Mouse (Mus musculus) midbrain, embryonic 16.5 days (tissue): ENCODE data around the gene Zfp983. TPM values are rescaled to one million over a fixed set of nuclear protein-coding genes. Genes with fewer than 3 reads are reported as not detected.
"Not testable (repeated sequence)": the region's sequence is repeated elsewhere in the genome, so short reads cannot be mapped to it uniquely, and the experiment has no call there.

Experiments
- ATAC-seq: fragments of 200-750 bp; cut with Nextera tagmentation; 2 replicates; pipeline ENCODE4 v1.8.0; 2017; ENCODE audit warnings: moderate TSS enrichment
- H3K27ac ChIP-seq: fragments of 300-500 bp; sonication (generic); 2 replicates; pipeline ENCODE4 v1.5.1; 2014; ENCODE audit warnings: mild to moderate bottlenecking, low read length, mixed read lengths
- H3K27me3 ChIP-seq: fragments of 300-500 bp; sonication (generic); 2 replicates; pipeline ENCODE4 v1.6.1; 2014; ENCODE audit warnings: low read depth, low read length, mixed read lengths; ENCODE audit not compliant: control insufficient read depth, insufficient read depth
- H3K36me3 ChIP-seq: fragments of 300-500 bp; sonication (generic); 2 replicates; pipeline ENCODE4 v1.6.1; 2014; ENCODE audit warnings: mild to moderate bottlenecking, low read length, moderate library complexity, mixed read lengths; ENCODE audit not compliant: control insufficient read depth, insufficient read depth
- H3K4me1 ChIP-seq: fragments of 300-500 bp; sonication (generic); 2 replicates; pipeline ENCODE4 v1.6.1; 2014; ENCODE audit warnings: mild to moderate bottlenecking, low read length, mixed read lengths; ENCODE audit not compliant: control insufficient read depth, insufficient read depth
- H3K4me2 ChIP-seq: fragments of 300-500 bp; sonication (generic); 2 replicates; pipeline ENCODE4 v1.6.1; 2014; ENCODE audit warnings: mild to moderate bottlenecking, low read length, mixed read lengths
- H3K4me3 ChIP-seq: fragments of 300-500 bp; sonication (generic); 2 replicates; pipeline ENCODE4 v1.5.1; 2014; ENCODE audit warnings: low read depth, mild to moderate bottlenecking, low read length, moderate library complexity, mixed read lengths
- H3K9ac ChIP-seq: fragments of 300-500 bp; sonication (generic); 2 replicates; pipeline ENCODE4 v1.6.1; 2014; ENCODE audit warnings: low read depth, low read length, mixed read lengths
- H3K9me3 ChIP-seq: fragments of 300-500 bp; sonication (generic); replicated peaks from 2 replicates; pipeline ENCODE4 v1.6.1; 2014; ENCODE audit warnings: mild to moderate bottlenecking, low read length, mixed read lengths; ENCODE audit not compliant: control insufficient read depth, poor library complexity, severe bottlenecking
- WGBS: fragments of 180-500 bp; shearing (Covaris S2); extraction: QIAGEN DNeasy Blood & Tissue Kit; methylation state at CpG from one replicate; pipeline ENCODE4 v1.1.7; 2014; 5-methylcytosine and 5-hydroxymethylcytosine counted together
- polyA plus RNA-seq: library from polyadenylated mRNA; unstranded; fragments of >200 nt; fragmentation: Nextera tagmentation; extraction: Ambion mirVana; gene quantifications from 2 replicates; pipeline ENCODE4 v1.2.1, GENCODE M21; 2015

The Zfp983 gene
- 13.0 and 14.6 TPM in 2 replicates for polyA plus RNA-seq

DNA sequence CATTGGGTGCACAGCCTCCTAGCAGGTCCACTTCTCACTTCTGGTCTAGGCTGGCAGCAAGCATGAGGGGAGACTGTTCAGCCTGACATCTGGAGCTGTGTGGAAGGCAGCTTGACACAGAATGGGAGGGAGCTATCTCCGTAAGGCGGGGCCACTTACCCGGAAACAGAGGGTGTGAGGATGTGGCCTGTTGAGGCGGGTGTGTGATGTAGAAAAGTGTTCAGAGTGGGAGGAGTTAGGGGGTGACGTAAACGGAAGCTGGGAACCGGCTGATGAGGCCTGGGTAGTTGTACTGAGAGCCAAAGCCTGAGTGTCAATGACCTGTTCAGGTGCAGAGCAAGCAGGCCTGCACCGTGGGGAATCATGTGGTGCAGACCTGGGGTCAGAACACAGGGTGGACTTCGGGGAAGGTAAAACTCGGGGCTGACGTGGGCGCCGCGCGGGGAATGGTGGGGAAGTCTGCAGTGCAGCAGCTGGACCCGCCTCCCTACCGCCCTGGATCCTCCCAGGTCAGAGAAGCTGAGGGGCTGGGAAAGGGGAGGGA lies at the start of gene Zfp983:
TSS of gene Zfp983 (plus strand) at position 261 of the 544 bp plus-strand sequence.
- peak within 1 kb of the TSS; percentile 47 for H3K4me3 ChIP-seq
- H3K4me1 ChIP-seq, H3K27me3 ChIP-seq, H3K9me3 ChIP-seq, H3K36me3 ChIP-seq: not testable (repeated sequence)
- H3K4me2 ChIP-seq = peak within 1 kb of the TSS; percentile 58
- under 1% methylated on average over 17 of the region's 17 CpGs for WGBS
- ATAC-seq = peak; percentile 99
- H3K27ac ChIP-seq = peak within 1 kb of the TSS; percentile 82
- peak within 1 kb of the TSS; percentile 58 for H3K9ac ChIP-seq

DNA sequence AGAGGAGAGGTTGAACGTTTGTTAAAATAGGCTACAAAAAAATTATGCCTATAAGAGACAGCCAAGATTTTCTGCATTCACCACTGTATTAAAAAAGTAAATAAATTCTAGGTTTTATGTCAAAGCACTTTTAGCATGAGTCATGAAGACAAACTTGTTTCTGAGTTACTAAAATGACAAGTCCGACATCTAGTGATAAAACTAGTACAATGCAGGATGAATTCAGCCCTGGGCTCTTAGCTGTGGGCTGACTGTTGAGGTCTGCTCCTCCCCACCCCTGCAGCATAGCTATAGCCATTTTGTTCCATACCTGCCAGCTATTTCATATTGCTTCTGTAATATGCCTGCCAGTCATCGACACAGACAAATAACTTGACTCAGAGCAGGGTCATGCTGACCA lies 34.1 kb upstream of the Zfp983 start:
- no peaks in the 10 kb centered on the region for H3K27me3 ChIP-seq
- WGBS = 87% methylated on average over 3 of the region's 3 CpGs
- no peak overlapping the region for H3K4me2 ChIP-seq
- ATAC-seq = no peak
- no peak overlapping the region for H3K9ac ChIP-seq
- H3K36me3 ChIP-seq = no peaks in the 10 kb centered on the region
- H3K4me3 ChIP-seq = no peak overlapping the region
- H3K4me1 ChIP-seq = no peaks in the 10 kb centered on the region
- no peak overlapping the region for H3K27ac ChIP-seq
- H3K9me3 ChIP-seq = no peaks in the 10 kb centered on the region

GRCm38 (mm10) chr17:21617352-21617751 lies 33.1 kb upstream of the Zfp983 start:
- Histone ChIP-seq H3K4me2 (no peak overlapping the region), H3K9me3 (no peaks in the 10 kb centered on the region), H3K9ac (no peak overlapping the region), H3K4me1 (no peaks in the 10 kb centered on the region), H3K27ac (no peak overlapping the region), H3K4me3 (no peak overlapping the region), H3K36me3 (no peaks in the 10 kb centered on the region), H3K27me3 (no peaks in the 10 kb centered on the region)
- WGBS = 18% methylated on average over 9 of the region's 9 CpGs
- ATAC-seq = no peak

GRCm38 (mm10) chr17:21623647-21624046 lies 26.8 kb upstream of the Zfp983 start:
- Histone ChIP-seq H3K4me3 (no peak overlapping the region), H3K4me2 (no peak overlapping the region), H3K36me3 (no peaks in the 10 kb centered on the region), H3K27me3 (no peaks in the 10 kb centered on the region), H3K4me1 (no peaks in the 10 kb centered on the region), H3K27ac (no peak overlapping the region), H3K9me3 (no peaks in the 10 kb centered on the region), H3K9ac (no peak overlapping the region)
- ATAC-seq = no peak
- no CpG with 5 or more reads among the region's 3 CpGs for WGBS

- H3K9me3 ChIP-seq, H3K9ac ChIP-seq, ATAC-seq, H3K4me3 ChIP-seq, H3K4me2 ChIP-seq, H3K27ac ChIP-seq, H3K27me3 ChIP-seq, H3K36me3 ChIP-seq, H3K4me1 ChIP-seq: not testable (repeated sequence)
- whole genome bisulfite sequencing = 71% methylated on average over 4 of the region's 4 CpGs
Measured at GRCm38 (mm10) chr17:21635758-21636157, 14.7 kb upstream of the Zfp983 start.

DNA sequence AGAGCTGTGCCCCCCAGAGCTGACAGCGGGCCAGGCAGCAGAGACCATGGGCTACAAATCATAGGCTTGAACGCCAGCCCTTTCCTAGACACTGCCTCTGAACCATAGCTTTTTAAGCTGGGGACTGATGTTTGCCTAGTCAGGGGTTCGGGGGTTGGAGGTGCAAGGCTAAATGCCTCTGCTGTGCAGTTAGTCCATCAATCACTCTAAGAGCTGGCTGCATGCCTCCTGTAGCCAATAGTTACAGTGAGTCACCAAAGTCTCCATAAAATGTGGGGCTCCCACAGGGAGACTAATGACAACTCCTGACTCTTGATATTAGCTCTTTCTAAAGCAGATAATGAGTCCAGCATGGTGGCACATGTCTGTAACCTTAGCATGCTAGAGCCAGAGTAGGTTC lies 1.6 kb upstream of the Zfp983 start:
- H3K4me2 ChIP-seq = no peak overlapping the region
- 0 out of 2 replicates have a peak, but pooled peaks cover 2% of the 10 kb centered on the region for H3K4me1 ChIP-seq
- H3K27me3 ChIP-seq = no peaks in the 10 kb centered on the region
- H3K36me3 ChIP-seq = no peaks in the 10 kb centered on the region
- ATAC-seq = no peak
- 80% methylated on average over 3 of the region's 3 CpGs for WGBS
- H3K4me3 ChIP-seq = no peak overlapping the region
- H3K27ac ChIP-seq = no peak overlapping the region
- no peaks in the 10 kb centered on the region for H3K9me3 ChIP-seq
- H3K9ac ChIP-seq = no peak overlapping the region

GRCm38 (mm10) chr17:21649936-21650335 lies 488 bp upstream of the Zfp983 start:
- peak overlapping the region; percentile 58 for H3K9ac ChIP-seq
- peak overlapping the region; percentile 47 for H3K4me3 ChIP-seq
- no peaks in the 10 kb centered on the region for H3K36me3 ChIP-seq
- H3K9me3 ChIP-seq = no peaks in the 10 kb centered on the region
- peak overlapping the region; percentile 82 for H3K27ac ChIP-seq
- H3K27me3 ChIP-seq = no peaks in the 10 kb centered on the region
- H3K4me2 ChIP-seq = peak overlapping the region; percentile 58
- WGBS = 29% methylated on average over 2 of the region's 2 CpGs
- H3K4me1 ChIP-seq = 0 out of 2 replicates have a peak, but pooled peaks cover 2% of the 10 kb centered on the region
- ATAC-seq = peak; percentile 52

GRCm38 (mm10) chr17:21678826-21679225 lies 28.4 kb downstream of the Zfp983 start:
- not testable (repeated sequence) for ATAC-seq, H3K9ac ChIP-seq, H3K27ac ChIP-seq, H3K27me3 ChIP-seq, H3K9me3 ChIP-seq, H3K4me2 ChIP-seq, H3K4me1 ChIP-seq, H3K4me3 ChIP-seq, H3K36me3 ChIP-seq
- WGBS = 33% methylated on average over 1 of the region's 1 CpGs

GRCm38 (mm10) chr17:21679273-21680018 lies 29.0 kb downstream of the Zfp983 start:
- H3K9ac ChIP-seq = peak overlapping the region; percentile 10; the same call in 1 of the 2 replicates
- 4% methylated on average over 9 of the region's 9 CpGs for WGBS
- H3K4me3 ChIP-seq = peak overlapping the region; percentile 48
- peak; percentile 99 for ATAC-seq
- H3K4me1 ChIP-seq = peaks cover 3% of the 10 kb centered on the region; the same call in 1 of the 2 replicates
- no peaks in the 10 kb centered on the region for H3K27me3 ChIP-seq
- H3K36me3 ChIP-seq = no peaks in the 10 kb centered on the region
- peak overlapping the region; percentile 19 for H3K27ac ChIP-seq
- H3K4me2 ChIP-seq = peak overlapping the region; percentile 45
- H3K9me3 ChIP-seq = no peaks in the 10 kb centered on the region
